Mouse (Mus musculus): ENCODE measurements at regions not wholly inside any gene's neighbourhood (a gene's known extent, or its start where the extent isn't known, plus 50 kb on each side); places are given as distances from the start of the nearest gene placed in this dataset.
A peak's percentile ranks its signal among the peaks of the same experiment; 100 is the strongest.

DNA sequence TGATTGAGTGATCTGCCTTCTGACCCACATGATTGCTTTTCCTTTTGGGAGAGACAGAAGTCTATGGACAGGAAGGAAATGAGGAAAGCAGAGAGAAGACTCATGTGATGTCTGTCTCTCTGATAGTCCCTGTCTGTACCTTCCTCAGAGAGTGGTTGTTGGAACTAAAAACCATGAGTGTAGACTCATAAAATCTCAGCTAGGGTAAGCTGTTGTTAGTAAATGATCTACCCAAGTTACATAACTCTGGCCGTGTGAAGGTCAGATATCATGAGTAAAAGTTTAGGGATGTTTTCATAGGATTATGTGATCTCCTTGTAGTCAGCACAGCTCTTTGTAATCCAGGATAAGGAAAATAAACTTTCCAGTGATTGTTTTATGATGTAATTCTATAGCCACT lies 183.0 kb upstream of the Slc30a5 start:
- no peaks in the 10 kb centered on the region for H3K27me3 ChIP-seq (ENCODE audit: control insufficient read depth, insufficient read depth, low read length)
- WGBS: 12% methylated on average over 1 of the region's 1 CpGs

DNA sequence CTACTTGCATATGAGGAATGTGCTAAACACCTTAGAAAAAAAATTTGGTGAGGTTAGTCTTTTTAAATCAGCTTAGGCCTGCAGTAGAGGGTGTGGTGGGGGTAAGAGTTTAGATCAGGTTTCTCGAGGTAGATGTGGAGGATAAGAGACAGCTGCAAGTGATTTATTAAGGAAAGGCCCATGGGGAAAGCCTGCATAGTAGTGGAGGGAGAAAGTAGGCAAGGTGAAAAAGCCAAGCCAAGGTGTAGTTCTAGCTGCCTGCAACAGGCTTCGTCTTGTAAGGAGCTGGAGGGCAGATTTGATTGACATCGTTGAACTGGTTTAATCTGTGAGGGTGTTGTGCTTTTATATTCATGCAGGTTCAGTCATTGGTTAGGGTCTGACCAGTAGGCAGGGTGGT lies 182.2 kb upstream of the Slc30a5 start:
- ATAC-seq (ENCODE audit: low FRiP score, low TSS enrichment): no peak
- Histone ChIP-seq H3K4me1 (ENCODE audit: control insufficient read depth, insufficient read depth, low read length) (no peaks in the 10 kb centered on the region), H3K4me3 (ENCODE audit: low read length) (no peak overlapping the region), H3K9me3 (ENCODE audit: control insufficient read depth, low read length) (no peaks in the 10 kb centered on the region), H3K9ac (ENCODE audit: low read depth, low read length) (no peak overlapping the region), H3K4me2 (replicated peaks; ENCODE audit: low read depth, low read length) (no peak overlapping the region), H3K27ac (ENCODE audit: low read depth, low read length) (no peak overlapping the region), H3K36me3 (ENCODE audit: control insufficient read depth, insufficient read depth, low read length) (no peaks in the 10 kb centered on the region), H3K27me3 (ENCODE audit: control insufficient read depth, insufficient read depth, low read length) (no peaks in the 10 kb centered on the region)
- 46% methylated on average over 3 of the region's 3 CpGs for WGBS

More for the DNA sequence above, 183.0 kb upstream of the Slc30a5 start:
- Histone ChIP-seq H3K4me2 (replicated peaks; ENCODE audit: low read depth, low read length) (no peak overlapping the region), H3K27ac (ENCODE audit: low read depth, low read length) (no peak overlapping the region), H3K9ac (ENCODE audit: low read depth, low read length) (no peak overlapping the region), H3K36me3 (ENCODE audit: control insufficient read depth, insufficient read depth, low read length) (no peaks in the 10 kb centered on the region), H3K4me1 (ENCODE audit: control insufficient read depth, insufficient read depth, low read length) (no peaks in the 10 kb centered on the region), H3K9me3 (ENCODE audit: control insufficient read depth, low read length) (peaks cover 4% of the 10 kb centered on the region; the same call in 1 of the 2 replicates), H3K4me3 (ENCODE audit: low read length) (no peak overlapping the region)
- 0 out of 2 replicates have a peak, but pooled peaks have one; percentile 49 for ATAC-seq (ENCODE audit: low FRiP score, low TSS enrichment)

DNA sequence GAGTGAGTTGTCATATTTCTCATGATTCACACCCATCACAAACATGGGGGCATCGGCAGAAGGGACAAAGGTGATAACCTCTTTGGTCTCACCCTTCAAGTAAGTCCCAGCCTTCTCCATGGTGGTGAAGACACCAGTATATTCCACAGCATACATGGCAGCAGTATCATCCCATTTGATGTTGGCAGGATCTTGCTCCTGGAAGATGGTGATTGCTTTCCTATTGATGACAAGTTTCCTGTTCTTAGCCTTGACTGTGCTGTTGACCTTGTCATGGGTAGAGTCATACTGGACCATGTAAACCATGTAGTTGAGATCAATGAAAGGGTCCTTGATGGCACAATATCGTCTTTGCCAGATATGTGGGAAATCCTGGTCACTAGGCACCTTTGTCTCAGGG lies 180.4 kb upstream of the Slc30a5 start:
- Histone ChIP-seq H3K9me3 (ENCODE audit: control insufficient read depth, low read length) (no peaks in the 10 kb centered on the region), H3K27me3 (ENCODE audit: control insufficient read depth, insufficient read depth, low read length) (no peaks in the 10 kb centered on the region), H3K9ac (ENCODE audit: low read depth, low read length) (no peak overlapping the region), H3K36me3 (ENCODE audit: control insufficient read depth, insufficient read depth, low read length) (no peaks in the 10 kb centered on the region), H3K4me2 (replicated peaks; ENCODE audit: low read depth, low read length) (no peak overlapping the region), H3K4me3 (ENCODE audit: low read length) (no peak overlapping the region), H3K4me1 (ENCODE audit: control insufficient read depth, insufficient read depth, low read length) (no peaks in the 10 kb centered on the region), H3K27ac (ENCODE audit: low read depth, low read length) (no peak overlapping the region)
- no peak for ATAC-seq (ENCODE audit: low FRiP score, low TSS enrichment)
- WGBS: 84% methylated on average over 2 of the region's 2 CpGs

DNA sequence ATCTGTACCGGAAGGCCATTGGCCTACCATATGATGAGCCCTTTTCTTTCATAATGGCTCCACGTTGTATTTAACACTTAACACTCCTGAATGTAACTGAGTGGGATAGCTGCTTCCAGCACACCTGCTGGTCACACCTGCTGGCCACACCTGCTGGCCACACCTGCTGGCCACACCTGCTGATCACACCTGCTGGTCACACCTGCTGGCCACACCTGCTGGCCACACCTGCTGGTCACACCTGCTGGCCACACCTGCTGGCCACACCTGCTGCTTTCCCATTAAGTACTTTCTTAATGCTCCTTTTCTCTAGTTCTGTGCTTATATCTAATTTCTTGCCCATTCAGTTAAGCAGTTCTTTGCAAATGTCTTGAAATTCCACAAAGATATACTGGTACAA lies 157.4 kb upstream of the Slc30a5 start:
- Histone ChIP-seq H3K27ac (ENCODE audit: low read depth, low read length) (no peak overlapping the region), H3K4me2 (replicated peaks; ENCODE audit: low read depth, low read length) (no peak overlapping the region), H3K36me3 (ENCODE audit: control insufficient read depth, insufficient read depth, low read length) (no peaks in the 10 kb centered on the region), H3K4me1 (ENCODE audit: control insufficient read depth, insufficient read depth, low read length) (no peaks in the 10 kb centered on the region), H3K9me3 (ENCODE audit: control insufficient read depth, low read length) (no peaks in the 10 kb centered on the region), H3K9ac (ENCODE audit: low read depth, low read length) (no peak overlapping the region), H3K27me3 (ENCODE audit: control insufficient read depth, insufficient read depth, low read length) (no peaks in the 10 kb centered on the region), H3K4me3 (ENCODE audit: low read length) (no peak overlapping the region)
- WGBS: 85% methylated on average over 2 of the region's 2 CpGs
- ATAC-seq (ENCODE audit: low FRiP score, low TSS enrichment): no peak

GRCm38 (mm10) chr13:100988671-100989531 lies 155.7 kb upstream of the Slc30a5 start:
- WGBS: 53% methylated on average over 13 of the region's 13 CpGs
- no peak overlapping the region for H3K4me2 ChIP-seq (replicated peaks; ENCODE audit: low read depth, low read length)
- H3K9ac ChIP-seq (ENCODE audit: low read depth, low read length): no peak overlapping the region
- no peaks in the 10 kb centered on the region for H3K27me3 ChIP-seq (ENCODE audit: control insufficient read depth, insufficient read depth, low read length)
- peak overlapping the region; percentile 24; the same call in 1 of the 2 replicates for H3K27ac ChIP-seq (ENCODE audit: low read depth, low read length)
- no peaks in the 10 kb centered on the region for H3K9me3 ChIP-seq (ENCODE audit: control insufficient read depth, low read length)
- H3K4me1 ChIP-seq (ENCODE audit: control insufficient read depth, insufficient read depth, low read length): no peaks in the 10 kb centered on the region
- H3K36me3 ChIP-seq (ENCODE audit: control insufficient read depth, insufficient read depth, low read length): no peaks in the 10 kb centered on the region
- 0 out of 2 replicates have a peak, but pooled peaks have one; percentile 32 for ATAC-seq (ENCODE audit: low FRiP score, low TSS enrichment)
- H3K4me3 ChIP-seq (ENCODE audit: low read length): no peak overlapping the region

- ATAC-seq (ENCODE audit: low FRiP score, low TSS enrichment): no peak
- Histone ChIP-seq H3K27ac (ENCODE audit: low read depth, low read length) (no peak overlapping the region), H3K9me3 (ENCODE audit: control insufficient read depth, low read length) (no peaks in the 10 kb centered on the region), H3K9ac (ENCODE audit: low read depth, low read length) (no peak overlapping the region), H3K4me2 (replicated peaks; ENCODE audit: low read depth, low read length) (no peak overlapping the region), H3K4me1 (ENCODE audit: control insufficient read depth, insufficient read depth, low read length) (no peaks in the 10 kb centered on the region), H3K4me3 (ENCODE audit: low read length) (no peak overlapping the region), H3K36me3 (ENCODE audit: control insufficient read depth, insufficient read depth, low read length) (no peaks in the 10 kb centered on the region), H3K27me3 (ENCODE audit: control insufficient read depth, insufficient read depth, low read length) (no peaks in the 10 kb centered on the region)
- 92% methylated on average over 5 of the region's 5 CpGs for WGBS
Observed at GRCm38 (mm10) chr13:100988116-100988515, 154.9 kb upstream of the Slc30a5 start.

GRCm38 (mm10) chr13:100975741-100976140 lies 142.5 kb upstream of the Slc30a5 start:
- no peaks in the 10 kb centered on the region for H3K4me1 ChIP-seq (ENCODE audit: control insufficient read depth, insufficient read depth, low read length)
- WGBS: 66% methylated on average over 3 of the region's 3 CpGs
- H3K4me3 ChIP-seq (ENCODE audit: low read length): no peak overlapping the region
- H3K9ac ChIP-seq (ENCODE audit: low read depth, low read length): no peak overlapping the region
- no peaks in the 10 kb centered on the region for H3K9me3 ChIP-seq (ENCODE audit: control insufficient read depth, low read length)
- H3K4me2 ChIP-seq (replicated peaks; ENCODE audit: low read depth, low read length): no peak overlapping the region
- no peak for ATAC-seq (ENCODE audit: low FRiP score, low TSS enrichment)
- H3K27me3 ChIP-seq (ENCODE audit: control insufficient read depth, insufficient read depth, low read length): no peaks in the 10 kb centered on the region
- no peaks in the 10 kb centered on the region for H3K36me3 ChIP-seq (ENCODE audit: control insufficient read depth, insufficient read depth, low read length)
- H3K27ac ChIP-seq (ENCODE audit: low read depth, low read length): no peak overlapping the region

GRCm38 (mm10) chr13:100971080-100972017 lies 138.1 kb upstream of the Slc30a5 start:
- 69% methylated on average over 2 of the region's 2 CpGs for WGBS
- Histone ChIP-seq H3K9ac (ENCODE audit: low read depth, low read length) (no peak overlapping the region), H3K27ac (ENCODE audit: low read depth, low read length) (no peak overlapping the region), H3K4me3 (ENCODE audit: low read length) (no peak overlapping the region), H3K27me3 (ENCODE audit: control insufficient read depth, insufficient read depth, low read length) (no peaks in the 10 kb centered on the region), H3K36me3 (ENCODE audit: control insufficient read depth, insufficient read depth, low read length) (no peaks in the 10 kb centered on the region), H3K4me1 (ENCODE audit: control insufficient read depth, insufficient read depth, low read length) (no peaks in the 10 kb centered on the region), H3K4me2 (replicated peaks; ENCODE audit: low read depth, low read length) (no peak overlapping the region), H3K9me3 (ENCODE audit: control insufficient read depth, low read length) (no peaks in the 10 kb centered on the region)
- ATAC-seq (ENCODE audit: low FRiP score, low TSS enrichment): no peak
